Mouse (Mus musculus) macrophage (primary cell): ENCODE data around the gene Rogdi. TPM values are rescaled to one million over a fixed set of nuclear protein-coding genes. Genes with fewer than 3 reads are reported as not detected.

ENCODE experiments used
- H3K27ac ChIP-seq: fragments of 350-480 bp; formaldehyde crosslinking; 2 replicates; pipeline ENCODE4 v1.9.0; 2021
- H3K36me3 ChIP-seq: fragments of 350-480 bp; formaldehyde crosslinking; 2 replicates; pipeline ENCODE4 v1.9.0; 2021; ENCODE audit errors: inconsistent target
- H3K4me3 ChIP-seq: fragments of 350-480 bp; formaldehyde crosslinking; 2 replicates; pipeline ENCODE4 v1.9.0; 2021; ENCODE audit errors: inconsistent target
- H3K79me2 ChIP-seq: fragments of 350-480 bp; formaldehyde crosslinking; 2 replicates; pipeline ENCODE4 v1.9.0; 2021; ENCODE audit errors: inconsistent target
- WGBS: methylation state at CpG from one replicate; pipeline ENCODE4 v1.1.7; 2026; ENCODE audit warnings: inconsistent platforms; ENCODE audit not compliant: missing documents; 5-methylcytosine and 5-hydroxymethylcytosine counted together
- polyA plus RNA-seq: library from polyadenylated mRNA; stranded (reverse); fragments of 250-400 nt; gene quantifications from 3 replicates; pipeline ENCODE4 v1.2.4, GENCODE M21; 2018; ENCODE audit warnings: inconsistent platforms

Rogdi gene
- polyA plus RNA-seq, 1 experiment from 2014 or later = 27.5 TPM

- no peak overlapping the region for H3K4me3 ChIP-seq
- H3K79me2 ChIP-seq = no peaks in the 10 kb centered on the region
- 20% methylated on average over 5 of the region's 5 CpGs for WGBS
- peak overlapping the region; percentile 22 for H3K27ac ChIP-seq
- no peaks in the 10 kb centered on the region for H3K36me3 ChIP-seq
Observed at GRCm38 (mm10) chr16:4969055-4969843, 44.1 kb downstream of the Rogdi start.

GRCm38 (mm10) chr16:4968426-4968825 is 44.9 kb downstream of the Rogdi start:
- WGBS = 80% methylated on average over 3 of the region's 3 CpGs

GRCm38 (mm10) chr16:4965392-4966129 is 47.8 kb downstream of the Rogdi start:
- peaks cover 31% of the 10 kb centered on the region for H3K79me2 ChIP-seq
- H3K36me3 ChIP-seq = no peaks in the 10 kb centered on the region
- H3K4me3 ChIP-seq = peak overlapping the region; percentile 65; the same call in 1 of the 2 replicates
- WGBS = 95% methylated on average over 8 of the region's 8 CpGs
- H3K27ac ChIP-seq = no peak overlapping the region

More at GRCm38 (mm10) chr16:4968426-4968825, 44.9 kb downstream of the Rogdi start:
- no peak overlapping the region for H3K4me3 ChIP-seq
- no peak overlapping the region for H3K27ac ChIP-seq
- peaks cover 4% of the 10 kb centered on the region for H3K79me2 ChIP-seq
- H3K36me3 ChIP-seq = no peaks in the 10 kb centered on the region

GRCm38 (mm10) chr16:4964731-4965391 is 48.5 kb downstream of the Rogdi start:
- WGBS = 3% methylated on average over 13 of the region's 13 CpGs
- no peaks in the 10 kb centered on the region for H3K36me3 ChIP-seq
- peak overlapping the region; percentile 51 for H3K27ac ChIP-seq
- H3K4me3 ChIP-seq = peak overlapping the region; percentile 65
- H3K79me2 ChIP-seq = peaks cover 37% of the 10 kb centered on the region

GRCm38 (mm10) chr16:4963797-4964709 is 49.3 kb downstream of the Rogdi start, which contains the start of gene Anks3:
Anks3 (minus strand) TSS chr16:4964205.
- Histone ChIP-seq H3K79me2 (peaks cover 45% of the 10 kb centered on the region), H3K27ac (peak within 1 kb of the TSS; percentile 51), H3K36me3 (no peaks in the 10 kb centered on the region), H3K4me3 (peak within 1 kb of the TSS; percentile 65)
- 1% methylated on average over 69 of the region's 76 CpGs for WGBS

GRCm38 (mm10) chr16:4963346-4963745 is 50.0 kb downstream of the Rogdi start:
- 42% methylated on average over 9 of the region's 9 CpGs for WGBS
- H3K27ac ChIP-seq = peak overlapping the region; percentile 19; the same call in 1 of the 2 replicates
- H3K36me3 ChIP-seq = no peaks in the 10 kb centered on the region
- peak overlapping the region; percentile 62 for H3K4me3 ChIP-seq
- H3K79me2 ChIP-seq = peaks cover 53% of the 10 kb centered on the region

- H3K36me3 ChIP-seq = peaks cover 24% of the 10 kb centered on the region
- H3K27ac ChIP-seq = 0 out of 2 replicates have a peak overlapping the region, but pooled peaks have one; percentile 13
- WGBS = 71% methylated on average over 8 of the region's 8 CpGs
- H3K79me2 ChIP-seq = peaks cover 74% of the 10 kb centered on the region
- no peak overlapping the region for H3K4me3 ChIP-seq
Observed at GRCm38 (mm10) chr16:4960260-4960659, 53.1 kb downstream of the Rogdi start.

Other genes starting within 250 kb of the Rogdi start
- 15.0 to 29.2 TPM (median 20.4 TPM) in 3 replicates for gene Cdip1, start 223.3 kb downstream of the Rogdi start, polyA plus RNA-seq
- 0.16 TPM in 1 of 3 replicates, not detected in the others for gene 4930562C15Rik, start 178.1 kb downstream of the Rogdi start, polyA plus RNA-seq
- gene Ubald1, start 133.2 kb downstream of the Rogdi start, polyA plus RNA-seq = 64.4 to 75.7 TPM (median 71.8 TPM) in 3 replicates
- gene Mgrn1, start 127.3 kb downstream of the Rogdi start, polyA plus RNA-seq = 62.2 to 84.4 TPM (median 68.4 TPM) in 3 replicates
- gene Nudt16l1, start 74.8 kb downstream of the Rogdi start, polyA plus RNA-seq = 17.1 to 56.6 TPM (median 39.4 TPM) in 3 replicates
- 9.0 to 21.1 TPM (median 12.1 TPM) in 3 replicates for gene Anks3, start 49.3 kb downstream of the Rogdi start, polyA plus RNA-seq
- gene Sept12, start 15.7 kb downstream of the Rogdi start, polyA plus RNA-seq = not detected in 3 replicates
- gene Smim22, start 6.3 kb downstream of the Rogdi start, polyA plus RNA-seq = not detected in 3 replicates
- 72.3 to 104 TPM (median 77.0 TPM) in 3 replicates for gene Glyr1, start 36.3 kb upstream of the Rogdi start, polyA plus RNA-seq
- gene Ubn1, start 36.5 kb upstream of the Rogdi start, polyA plus RNA-seq = 24.3 to 40.2 TPM (median 37.5 TPM) in 3 replicates
- gene Ppl, start 118.9 kb upstream of the Rogdi start, polyA plus RNA-seq = not detected in 3 replicates
- not detected in 3 replicates for gene Sec14l5, start 133.6 kb upstream of the Rogdi start, polyA plus RNA-seq
- 75.7 to 106 TPM (median 79.8 TPM) in 3 replicates for gene Nagpa, start 190.5 kb upstream of the Rogdi start, polyA plus RNA-seq
- gene AU021092, start 208.7 kb upstream of the Rogdi start, polyA plus RNA-seq = not detected in 3 replicates
- gene Alg1, start 220.1 kb upstream of the Rogdi start, polyA plus RNA-seq = 12.8 to 37.1 TPM (median 35.5 TPM) in 3 replicates
- 7.8 to 17.8 TPM (median 12.3 TPM) in 3 replicates for gene Eef2kmt, start 242.4 kb upstream of the Rogdi start, polyA plus RNA-seq